Mouse (Mus musculus) retina, adult 2 months (tissue): ENCODE data around the gene Ccdc121.
"Not testable (repeated sequence)": the region's sequence is repeated elsewhere in the genome, so short reads cannot be mapped to it uniquely, and the experiment has no call there.

ENCODE experiments used
- DNase-seq: peaks from one replicate; pipeline ENCODE4 v3.0.0-alpha.2; 2012; ENCODE audit warnings: low read depth, low spot score

Gene Ccdc121

GRCm38 (mm10) chr1:181510855-181511254, 396 bp downstream of the Ccdc121 start:
- DNase-seq, result not testable (repeated sequence)

DNA sequence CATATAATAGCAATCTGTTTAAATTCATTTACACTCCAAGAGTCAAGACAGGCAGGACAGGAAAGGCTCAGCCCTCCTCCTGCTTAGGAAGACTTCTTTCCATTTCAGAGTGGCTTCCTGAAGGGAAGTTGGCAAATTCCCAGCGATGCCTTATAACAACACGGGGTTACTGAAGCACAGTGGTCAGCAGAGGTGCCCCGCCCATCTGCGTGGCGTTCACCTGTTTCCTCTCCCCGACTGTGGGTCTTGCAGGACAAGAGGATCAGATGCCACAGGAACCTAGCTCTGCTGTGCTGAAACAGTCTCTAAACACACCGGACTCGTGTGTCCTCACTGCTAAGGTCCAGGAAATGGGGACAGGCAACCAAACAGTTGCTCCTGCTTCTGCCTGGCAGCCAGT, 5.9 kb downstream of the Ccdc121 start:
- DNase-seq, result no peak

GRCm38 (mm10) chr1:181503471-181503870, 7.8 kb downstream of the Ccdc121 start:
- DNase-seq, result no peak

DNA sequence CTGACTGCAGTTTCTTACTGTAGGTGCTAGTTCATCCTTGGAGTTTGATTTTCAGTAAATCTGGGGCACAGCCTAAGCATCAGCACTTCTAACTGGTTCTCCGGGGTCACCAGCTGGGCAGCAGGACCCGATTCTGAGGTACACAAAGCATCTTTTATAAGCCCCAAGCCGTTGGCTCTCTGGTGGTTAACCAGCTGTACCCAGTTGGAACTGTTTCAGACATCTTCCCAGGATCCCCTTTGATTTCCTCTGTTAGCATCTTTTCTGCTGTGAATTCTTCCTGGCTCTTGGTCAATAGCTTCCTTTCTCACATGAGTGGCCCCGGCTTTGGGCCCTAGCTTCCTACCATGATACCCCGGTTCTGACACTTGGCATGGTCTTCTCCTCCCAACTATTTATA, 26.6 kb downstream of the Ccdc121 start:
- DNase-seq, result no peak

GRCm38 (mm10) chr1:181476557-181476956, 34.7 kb downstream of the Ccdc121 start:
- DNase-seq, result no peak

DNA sequence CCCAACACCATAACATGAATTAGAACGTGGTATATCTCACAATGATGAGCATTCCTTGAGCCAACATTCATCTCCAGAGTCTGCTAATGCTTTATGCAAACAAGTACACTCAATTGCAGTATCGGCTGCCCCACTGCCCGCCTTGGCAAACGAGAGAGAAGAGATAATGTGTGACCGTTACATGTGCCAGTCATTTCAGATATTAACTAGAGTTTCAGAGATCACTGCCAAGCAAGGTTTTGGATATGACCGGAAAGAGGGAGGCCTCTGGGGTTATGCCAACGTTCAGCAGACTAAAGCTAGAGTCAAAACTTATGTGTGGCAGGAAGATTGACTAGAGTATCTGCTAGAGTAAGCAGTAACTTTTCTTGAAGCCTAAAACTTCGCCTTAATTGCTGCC, 35.1 kb downstream of the Ccdc121 start:
- DNase-seq, result no peak

GRCm38 (mm10) chr1:181469415-181469814, 41.8 kb downstream of the Ccdc121 start:
- no peak for DNase-seq

DNA sequence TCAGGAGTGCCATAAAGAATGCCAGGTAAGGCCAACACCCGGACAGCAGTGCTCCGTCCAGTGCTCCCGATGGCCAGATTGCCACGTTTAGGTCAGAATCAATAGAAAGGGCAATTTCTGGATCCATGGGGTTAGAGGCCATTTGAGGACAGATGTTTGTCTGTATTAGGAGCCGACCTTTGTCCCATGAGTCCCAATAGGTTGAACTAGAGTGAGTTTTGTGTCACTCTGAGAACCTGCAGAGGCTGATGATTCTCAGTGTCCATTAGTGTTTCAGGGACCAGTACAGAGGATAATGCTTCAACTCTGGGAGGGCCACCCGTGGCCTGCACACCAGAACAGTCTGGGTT, 44.0 kb downstream of the Ccdc121 start:
- no peak for DNase-seq

DNA sequence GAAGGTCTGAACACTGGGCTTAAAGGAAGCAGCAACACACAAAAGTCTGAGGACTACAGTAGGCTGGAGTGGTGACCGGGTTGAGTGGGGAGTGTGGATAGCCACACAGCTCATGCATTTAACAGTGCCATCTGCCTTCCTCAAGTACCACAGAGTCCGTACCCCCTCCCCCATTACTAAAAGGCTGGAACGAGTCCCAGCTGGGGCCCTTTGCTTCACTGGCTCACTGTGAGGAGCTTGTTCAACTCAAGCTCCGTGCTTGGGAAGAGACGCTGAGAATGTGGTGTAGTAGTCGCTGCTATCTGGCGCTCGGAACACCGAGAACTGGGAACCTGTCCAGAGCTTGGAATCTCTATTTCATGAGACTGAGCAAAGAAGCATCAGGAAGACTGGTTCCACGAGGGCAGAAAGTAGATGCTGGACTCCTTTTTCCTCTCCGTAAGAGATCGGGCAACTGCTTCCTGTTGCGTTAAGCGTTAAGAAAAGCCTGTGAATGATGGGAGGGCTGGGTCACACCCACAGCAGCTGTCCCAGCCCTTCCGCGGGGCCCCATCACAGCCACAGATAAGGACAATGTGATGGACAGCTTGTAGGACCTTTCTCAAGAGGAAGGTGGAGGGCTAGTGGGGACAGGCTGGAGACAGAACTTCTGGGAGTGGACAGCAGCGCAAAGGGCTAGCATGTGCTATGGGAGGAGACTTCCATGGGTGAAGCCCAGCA, 44.5 kb downstream of the Ccdc121 start:
- no peak for DNase-seq

DNA sequence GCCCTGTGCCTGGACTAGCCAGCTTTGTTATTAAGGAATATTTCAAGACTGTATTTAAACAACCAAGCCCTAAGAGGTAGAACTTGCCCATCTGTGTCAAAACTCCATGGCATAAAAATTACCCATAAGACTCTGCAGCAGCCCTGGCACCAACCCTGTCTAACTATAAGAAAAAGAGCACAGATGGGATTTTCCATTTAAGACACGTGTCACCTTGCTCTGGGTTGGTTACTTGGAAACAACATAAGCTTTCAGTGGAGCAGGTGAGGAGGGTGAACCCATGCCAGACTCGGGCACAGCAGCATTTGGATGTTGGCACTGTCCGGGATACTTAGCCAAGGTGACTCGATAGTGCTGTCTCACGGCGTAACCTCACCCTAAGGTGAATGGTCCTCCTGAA, 45.2 kb downstream of the Ccdc121 start:
- DNase-seq, result no peak

DNA sequence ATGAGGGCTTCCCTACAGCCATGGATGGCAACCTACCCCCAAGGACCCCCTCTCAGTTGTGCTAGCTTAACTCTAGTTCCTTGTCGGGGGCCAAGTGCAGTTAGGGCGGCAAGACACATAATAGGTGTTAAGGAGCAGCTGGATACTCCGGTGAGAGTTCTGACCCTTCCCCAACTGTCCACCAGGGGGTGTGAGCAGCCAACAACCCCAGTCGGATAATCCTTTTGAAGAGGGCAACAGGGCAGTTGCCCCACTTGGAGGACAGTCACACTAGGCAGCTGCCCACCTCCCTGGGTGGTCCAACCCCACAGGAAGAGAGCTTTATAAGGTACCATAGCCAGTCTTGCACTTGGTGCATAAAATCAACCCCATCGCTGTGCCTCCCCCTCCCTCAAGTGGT, 46.2 kb downstream of the Ccdc121 start:
- no peak for DNase-seq

DNA sequence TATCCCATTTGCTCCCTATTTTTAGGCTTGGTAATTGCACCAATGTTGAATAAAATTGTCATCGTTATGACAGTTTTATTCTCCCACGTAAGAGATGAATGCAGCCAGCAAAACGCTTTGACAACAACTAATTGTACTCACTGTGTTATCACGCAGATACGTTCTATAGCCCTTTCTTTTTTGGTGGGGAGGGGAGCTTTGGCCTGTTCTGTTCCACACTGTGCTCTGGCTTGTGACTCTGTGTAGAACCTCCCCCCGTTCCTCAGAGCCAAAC, 48.4 kb downstream of the Ccdc121 start:
- DNase-seq, result no peak

- no peak for DNase-seq
Measured at GRCm38 (mm10) chr1:181462051-181462905, 49.0 kb downstream of the Ccdc121 start.

GRCm38 (mm10) chr1:181461484-181461883, 49.8 kb downstream of the Ccdc121 start:
- DNase-seq, result no peak

DNA sequence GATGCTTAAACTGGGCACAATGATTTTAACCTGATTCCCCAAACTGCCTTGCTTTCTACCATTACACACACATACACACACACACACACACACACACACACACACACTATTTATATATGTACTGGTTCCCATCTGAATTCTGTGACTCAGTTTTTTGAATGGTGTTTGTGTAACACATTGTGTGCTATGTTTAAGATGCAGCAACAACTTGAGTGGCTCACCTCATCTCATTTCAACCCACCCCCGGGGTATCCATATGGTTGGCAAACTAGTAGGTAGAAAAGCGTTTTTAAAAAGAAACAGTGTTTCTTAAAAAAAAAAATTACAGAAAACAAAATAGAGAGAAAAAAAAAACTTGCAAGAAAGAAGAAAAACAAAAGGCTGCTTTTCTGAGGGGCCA, 51.0 kb downstream of the Ccdc121 start:
- DNase-seq, result no peak
